Comparison of ENCODE assay signal across 8 mouse cellular contexts in genomic region chr2:94407441-94407840, GRCm38 (mm10). TPM values are rescaled to one million over a fixed set of nuclear protein-coding genes. Genes with fewer than 3 reads are reported as not detected.
DNase-seq lines count a peak whose midpoint lies in the region; ATAC-seq and TF ChIP-seq lines count a peak whose summit lies in the region.

No protein-coding gene starts in this region.

- no peak for TF ChIP-seq EP300 in heart, adult 2 months (IDR thresholded peaks at IDR 0.05; ENCODE audit: insufficient read depth, low read depth, low read length)

- intact Hi-C loops in heart, adult 2 months (cut with DNase I), result loop anchor here (2.0 to 5.0 kb wide), 2 partner anchors 29 to 75 kb away; no protein-coding TSS in a partner anchor
- intact Hi-C loops in heart, postnatal 36 days (cut with DNase I), result loop anchor here (2.0 to 10.0 kb wide), 2 partner anchors 29 to 253 kb away; partner anchors contain the start of gene Hsd17b12

- ATAC-seq in forebrain, embryonic 12.5 days (ENCODE audit: low FRiP score), result no peak
- ATAC-seq in liver, embryonic 12.5 days, result no peak

- TF ChIP-seq POLR2A in heart, adult 2 months (IDR thresholded peaks at IDR 0.05; ENCODE audit: insufficient read depth, low read depth, low read length), result no peak

- peaks cover 5% of the 10 kb centered on the region for H3K4me1 ChIP-seq in heart, adult 2 months (ENCODE audit: control insufficient read depth, insufficient read depth, low read length)
- H3K4me1 ChIP-seq in forebrain, embryonic 12.5 days, result peaks cover 29% of the 10 kb centered on the region
- peaks cover 29% of the 10 kb centered on the region for H3K4me1 ChIP-seq in liver, embryonic 12.5 days

- peaks cover 30% of the 10 kb centered on the region for H3K79me3 ChIP-seq in C2C12 (ENCODE audit: low read depth)

- peak overlapping the region; percentile 77 for H3K4me3 ChIP-seq in heart, adult 2 months
- H3K4me3 ChIP-seq in C2C12 (ENCODE audit: insufficient read depth, poor library complexity, severe bottlenecking), result peak overlapping the region; percentile 92
- H3K4me3 ChIP-seq in forebrain, embryonic 12.5 days (replicated peaks), result peak overlapping the region; percentile 95
- peak overlapping the region; percentile 95 for H3K4me3 ChIP-seq in liver, embryonic 12.5 days

- 22% methylated on average over 3 of the region's 3 CpGs for WGBS in heart, adult 2 months
- WGBS in forebrain, embryonic 12.5 days, result 43% methylated on average over 3 of the region's 3 CpGs
- 9% methylated on average over 3 of the region's 3 CpGs for WGBS in liver, embryonic 12.5 days (ENCODE audit: insufficient replicate concordance)

- H3K79me2 ChIP-seq in heart, adult 2 months (replicated peaks; ENCODE audit: control insufficient read depth, insufficient read depth, low read length), result peaks cover 6% of the 10 kb centered on the region
- peaks cover 95% of the 10 kb centered on the region for H3K79me2 ChIP-seq in C2C12 (ENCODE audit: control insufficient read depth, insufficient read depth)

- peak overlapping the region; percentile 81 for H3K4me2 ChIP-seq in forebrain, embryonic 12.5 days
- H3K4me2 ChIP-seq in liver, embryonic 12.5 days, result peak overlapping the region; percentile 83

- no peak overlapping the region for H3K27ac ChIP-seq in heart, adult 2 months
- H3K27ac ChIP-seq in forebrain, embryonic 12.5 days, result no peak overlapping the region
- H3K27ac ChIP-seq in liver, embryonic 12.5 days, result peak overlapping the region; percentile 90

- no peaks in the 10 kb centered on the region for H3K27me3 ChIP-seq in heart, adult 2 months (ENCODE audit: control insufficient read depth, insufficient read depth, low read length)
- H3K27me3 ChIP-seq in C2C12 (ENCODE audit: control insufficient read depth, insufficient read depth, insufficient read length), result no peaks in the 10 kb centered on the region
- H3K27me3 ChIP-seq in forebrain, embryonic 12.5 days, result no peaks in the 10 kb centered on the region
- H3K27me3 ChIP-seq in liver, embryonic 12.5 days (replicated peaks), result no peaks in the 10 kb centered on the region

- no peaks in the 10 kb centered on the region for H3K9me3 ChIP-seq in forebrain, embryonic 12.5 days
- H3K9me3 ChIP-seq in liver, embryonic 12.5 days (replicated peaks), result no peaks in the 10 kb centered on the region

- H3K36me3 ChIP-seq in heart, adult 2 months (ENCODE audit: control insufficient read depth, insufficient read depth, low read length), result peaks cover 8% of the 10 kb centered on the region
- peaks cover 25% of the 10 kb centered on the region for H3K36me3 ChIP-seq in C2C12 (ENCODE audit: control insufficient read depth, insufficient read depth)
- peaks cover 18% of the 10 kb centered on the region for H3K36me3 ChIP-seq in forebrain, embryonic 12.5 days (replicated peaks)
- peaks cover 22% of the 10 kb centered on the region for H3K36me3 ChIP-seq in liver, embryonic 12.5 days

- 0 out of 2 replicates have a peak overlapping the region, but pooled peaks have one; percentile 30 for H3K9ac ChIP-seq in heart, adult 2 months (ENCODE audit: low read depth, low read length)
- H3K9ac ChIP-seq in forebrain, embryonic 12.5 days, result peak overlapping the region; percentile 84
- peak overlapping the region; percentile 92 for H3K9ac ChIP-seq in liver, embryonic 12.5 days

- no peak for TF ChIP-seq CTCF in heart, adult 2 months (IDR thresholded peaks at IDR 0.05)
- no peak for TF ChIP-seq CTCF in C2C12 (IDR thresholded peaks at IDR 0.05; ENCODE audit: control insufficient read depth, insufficient read depth, insufficient read length)

- no peak overlapping the region for H3ac ChIP-seq in C2C12 (ENCODE audit: control insufficient read depth, insufficient read length, low read depth)

- DNase-seq in heart, adult 2 months, result no peak
- no peak for DNase-seq in heart, postnatal 36 days
- DNase-seq in urinary bladder, adult 18-20 months (ENCODE audit: low spot score in 2 of 2), result no peak
- no peak for DNase-seq in thymus, postnatal 0 days (ENCODE audit: low spot score)
- no peak for DNase-seq in spleen, adult 18-20 months

TF ChIP-seq in C2C12, 6 proteins besides CTCF, POLR2A, EP300 and RAD21:
- TF ChIP-seq CEBPB (IDR thresholded peaks at IDR 0.05; ENCODE audit: low read depth) (no peak), MAX (IDR thresholded peaks at IDR 0.05) (no peak), MYOD1 (IDR thresholded peaks at IDR 0.05; ENCODE audit: control insufficient read depth, insufficient read length, low read depth) (no peak), MYOG (IDR thresholded peaks at IDR 0.05; ENCODE audit: control insufficient read depth, extremely low read depth, insufficient read length) (no peak), USF1 (IDR thresholded peaks at IDR 0.05; ENCODE audit: low read depth) (no peak), FOSL1 (IDR thresholded peaks at IDR 0.05; ENCODE audit: insufficient read depth, low read length, poor library complexity, severe bottlenecking) (no peak)

RNA-seq across cellular contexts. Expression of gene Ttc17, which starts 1.0 kb away (rescaled TPM):
- total RNA-seq in heart, adult 2 months (2021), result 10 to 100 TPM; 34.6 to 35.4 TPM
- 16.6 and 24.6 TPM in 2 replicates for polyA plus RNA-seq in heart, adult 2 months (2012; rRNA removed)
- total RNA-seq in heart, postnatal 36 days (2021), result 10 to 100 TPM; 27.4 to 33.5 TPM
- 7.7 TPM for polyA plus RNA-seq in C2C12 (2012; fragmentation: generic; extraction: Trizol)
- 19.1 and 19.2 TPM in 2 replicates for polyA plus RNA-seq in forebrain, embryonic 12.5 days (2016; fragmentation: Nextera tagmentation; extraction: Ambion mirVana)
- polyA plus RNA-seq in liver, embryonic 12.5 days (2016; fragmentation: Nextera tagmentation; extraction: Ambion mirVana), result 8.2 TPM in 2 replicates
- polyA plus RNA-seq in thymus, postnatal 0 days (2015; fragmentation: Nextera tagmentation; extraction: Ambion mirVana), result 15.1 and 15.4 TPM in 2 replicates

RNA-seq across cellular contexts. Expression of gene Api5, which starts 30.5 kb away (rescaled TPM):
- total RNA-seq in heart, adult 2 months (2021), result 10 to 100 TPM; 30.1 to 32.1 TPM
- 13.7 and 24.8 TPM in 2 replicates for polyA plus RNA-seq in heart, adult 2 months (2012; rRNA removed)
- 10 to 100 TPM; 29.5 to 31.1 TPM for total RNA-seq in heart, postnatal 36 days (2021)
- polyA plus RNA-seq in C2C12 (2012; fragmentation: generic; extraction: Trizol), result 34.8 TPM
- polyA plus RNA-seq in forebrain, embryonic 12.5 days (2016; fragmentation: Nextera tagmentation; extraction: Ambion mirVana), result 209 and 215 TPM in 2 replicates
- 131 and 133 TPM in 2 replicates for polyA plus RNA-seq in liver, embryonic 12.5 days (2016; fragmentation: Nextera tagmentation; extraction: Ambion mirVana)
- polyA plus RNA-seq in thymus, postnatal 0 days (2015; fragmentation: Nextera tagmentation; extraction: Ambion mirVana), result 122 and 124 TPM in 2 replicates

Comparison
In these comparisons a context has a peak if more than half of its experiments do, and no peak if none do; other contexts are left out.
1. H3K9ac ChIP-seq: peak in every context shown above with its lines; median percentile 92 in liver, embryonic 12.5 days; 84 in forebrain, embryonic 12.5 days; 30 in heart, adult 2 months.